14 mouse cellular contexts compared by ENCODE assay signal in genomic region chr7:16557783-16558538, GRCm38 (mm10). TPM values are rescaled to one million over a fixed set of nuclear protein-coding genes. Genes with fewer than 3 reads are reported as not detected.
DNase-seq lines count a peak whose midpoint lies in the region; ATAC-seq lines count a peak whose summit lies in the region.
"Had no signal": no experiment of that assay in that cellular context is flagged by ENCODE, and none has a peak within 500 bp of the region (broad histone marks: within the 10 kb centered on the region; RNA-seq: fewer than 3 reads in every experiment).

No protein-coding gene starts in this region.

- 25% methylated on average over 9 of the region's 9 CpGs for WGBS in forebrain, embryonic 16.5 days

- H3K36me3 ChIP-seq in forebrain, embryonic 16.5 days (ENCODE audit: control insufficient read depth, insufficient read depth), result peaks cover 9% of the 10 kb centered on the region

- no peaks in the 10 kb centered on the region for H3K27me3 ChIP-seq in forebrain, embryonic 16.5 days (replicated peaks; ENCODE audit: control insufficient read depth, insufficient read depth, low read length)

- no peak overlapping the region for H3K9ac ChIP-seq in forebrain, embryonic 16.5 days (replicated peaks; ENCODE audit: low read depth, low read length)
- H3K9ac ChIP-seq: lung, embryonic 14.5 days had no signal

- H3K4me1 ChIP-seq in forebrain, embryonic 16.5 days (replicated peaks; ENCODE audit: control insufficient read depth, insufficient read depth, low read length), result peaks cover 16% of the 10 kb centered on the region

- no peak overlapping the region for H3K4me2 ChIP-seq in forebrain, embryonic 16.5 days (ENCODE audit: low read length)
- H3K4me2 ChIP-seq: lung, embryonic 14.5 days had no signal

- peak; percentile 43; the same call in 1 of the 2 replicates for ATAC-seq in forebrain, embryonic 16.5 days
- 0 out of 2 replicates have a peak, but pooled peaks have one; percentile 26 for ATAC-seq in neutrophil, adult 5-6 weeks (ENCODE audit: extremely low read depth, insufficient number of reproducible peaks, low FRiP score, poor library complexity, severe bottlenecking)
- ATAC-seq: activated CD4-positive, CD25-positive, alpha-beta regulatory T cell, adult 4 months; intestine, postnatal 0 days had no signal

- no peaks in the 10 kb centered on the region for H3K9me3 ChIP-seq in forebrain, embryonic 16.5 days (ENCODE audit: control insufficient read depth, low read length)

- H3K27ac ChIP-seq in forebrain, embryonic 16.5 days (ENCODE audit: low read length), result no peak overlapping the region

- peak; percentile 18 to 31 for DNase-seq in layer of hippocampus, postnatal 14 days (ENCODE audit: low spot score in 2 of 2)
- no peak for DNase-seq in layer of hippocampus, postnatal 25 days (ENCODE audit: extremely low spot score in 1 of 2, low spot score in 1 of 2)
- peak; percentile 14 for DNase-seq in thymus, postnatal 14 days
- no peak for DNase-seq in thymus, postnatal 25 days
- no peak for DNase-seq in natural killer cell, adult 2 months (ENCODE audit: low spot score in 2 of 2)
- no peak for DNase-seq in spleen, adult 12 weeks (ENCODE audit: low spot score)
- DNase-seq: cerebellum, adult 11-12 months; kidney, postnatal 25 days; liver; lung, embryonic 14.5 days had no signal

- no peak overlapping the region for H3K4me3 ChIP-seq in forebrain, embryonic 16.5 days (replicated peaks; ENCODE audit: low read length)

RNA-seq across cellular contexts. Expression of gene Arhgap35, which starts 56.8 kb away (rescaled TPM):
- 100 to 1,000 TPM; 137 to 139 TPM for total RNA-seq in layer of hippocampus, postnatal 14 days (2021)
- 100 to 1,000 TPM; 125 to 127 TPM for total RNA-seq in layer of hippocampus, postnatal 25 days (2021)
- 41.2 and 41.5 TPM in 2 replicates for polyA plus RNA-seq in forebrain, embryonic 16.5 days (2015; fragmentation: Nextera tagmentation; extraction: Ambion mirVana)
- 9.0 and 10.9 TPM in 2 replicates for total RNA-seq in neutrophil, adult 5-6 weeks (2017)

Comparison
In these comparisons a context has a peak if more than half of its experiments do, and no peak if none do; other contexts are left out.
1. DNase-seq: peak in layer of hippocampus, postnatal 14 days (2 of 2) and thymus, postnatal 14 days (single experiment); none in layer of hippocampus, postnatal 25 days (0 of 2), thymus, postnatal 25 days (single experiment), natural killer cell, adult 2 months (0 of 2) and spleen, adult 12 weeks (single experiment).
2. RNA of gene Arhgap35, which starts 56.8 kb away (total RNA-seq): 137 to 139 TPM in layer of hippocampus, postnatal 14 days and 125 to 127 TPM in layer of hippocampus, postnatal 25 days; 9.0 to 10.9 TPM in neutrophil, adult 5-6 weeks; every median in the first group is over 10 times any median in the second.